Mouse (Mus musculus): Measurements from ENCODE around the gene Srp72. TPM values are rescaled to one million over a fixed set of nuclear protein-coding genes. Genes with fewer than 3 reads are reported as not detected.

Gene Srp72
- polyA plus RNA-seq, 1 experiment from 2014 or later = 87.8 TPM

- Histone ChIP-seq H3K9ac (peak overlapping the region; percentile 68), H3K27ac (peak overlapping the region; percentile 94), H3K4me1 (peaks cover 28% of the 10 kb centered on the region), H3K36me3 (0 out of 2 replicates have a peak, but pooled peaks cover 14% of the 10 kb centered on the region), H3K4me2 (replicated peaks) (peak overlapping the region; percentile 82), H3K9me3 (no peaks in the 10 kb centered on the region), H3K27me3 (no peaks in the 10 kb centered on the region), H3K4me3 (peak overlapping the region; percentile 76)
- WGBS = under 1% methylated on average over 24 of the region's 24 CpGs
- ATAC-seq (ENCODE audit: insufficient number of reproducible peaks, insufficient read depth, low FRiP score, low TSS enrichment) = peak; percentile 39
These were observed 24.0 kb upstream of the Srp72 start for GRCm38 (mm10) chr5:76950343-76951105.

- peak within 1 kb of the TSS; percentile 76 for H3K9ac ChIP-seq
- no peaks in the 10 kb centered on the region for H3K27me3 ChIP-seq
- peaks cover 14% of the 10 kb centered on the region for H3K36me3 ChIP-seq
- H3K4me3 ChIP-seq = peak within 1 kb of the TSS; percentile 76
- WGBS = under 1% methylated on average over 81 of the region's 81 CpGs
- H3K4me2 ChIP-seq (replicated peaks) = peak within 1 kb of the TSS; percentile 82
- no peaks in the 10 kb centered on the region for H3K9me3 ChIP-seq
- peak within 1 kb of the TSS; percentile 94 for H3K27ac ChIP-seq
- ATAC-seq (ENCODE audit: insufficient number of reproducible peaks, insufficient read depth, low FRiP score, low TSS enrichment) = peak; percentile 95
- H3K4me1 ChIP-seq = peaks cover 21% of the 10 kb centered on the region
These were observed 23.1 kb upstream of the Srp72 start, which contains the start of the genes Paics and Ppat for GRCm38 (mm10) chr5:76951106-76952027. TSS of gene Paics (plus strand) at chr5:76951307. TSS of gene Ppat (minus strand) at chr5:76951578.

DNA sequence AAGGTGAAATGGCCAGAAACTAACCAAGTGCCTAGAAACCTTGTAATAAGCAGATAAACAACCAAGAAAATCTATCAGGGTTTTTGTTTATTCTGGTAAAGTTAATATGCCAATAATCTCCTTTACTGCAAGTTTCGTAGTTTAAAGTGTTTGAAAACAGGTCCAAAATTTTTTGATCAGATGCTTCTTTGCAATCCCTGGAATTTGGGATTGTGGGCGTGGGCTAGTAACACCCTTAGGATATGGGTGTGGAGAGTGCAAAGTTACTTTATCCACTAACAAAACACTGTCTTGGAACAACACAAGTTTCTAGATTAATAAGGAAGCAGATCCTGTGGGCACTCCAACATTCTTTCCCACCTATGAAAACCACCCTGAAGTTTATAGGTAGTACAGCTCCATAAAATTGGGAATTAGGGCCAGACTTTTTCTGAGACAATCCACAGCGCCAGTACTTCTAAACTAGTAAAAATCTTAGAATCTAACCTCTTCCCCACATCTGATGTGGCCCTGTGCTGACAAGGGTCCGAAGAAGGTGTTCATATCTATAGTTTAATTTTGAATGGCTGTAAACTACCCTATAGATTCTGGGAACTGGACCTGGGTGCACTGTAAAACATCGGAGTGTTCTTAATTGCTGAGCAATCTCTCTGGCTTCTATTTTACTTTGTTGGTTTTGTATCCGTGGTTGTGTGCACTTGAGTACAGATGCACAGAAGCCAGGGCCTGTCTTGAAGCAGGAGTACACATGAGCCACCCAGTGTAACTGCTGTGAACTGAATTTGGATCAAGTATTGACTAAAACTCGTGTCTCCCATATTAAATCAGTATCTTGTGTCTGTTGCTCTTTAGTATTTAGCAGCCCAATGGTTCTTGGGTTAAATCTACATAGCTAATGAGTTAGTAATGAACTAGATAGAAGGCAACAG lies 22.1 kb upstream of the Srp72 start:
- no peak for ATAC-seq (ENCODE audit: insufficient number of reproducible peaks, insufficient read depth, low FRiP score, low TSS enrichment)
- H3K27me3 ChIP-seq = no peaks in the 10 kb centered on the region
- peaks cover 21% of the 10 kb centered on the region for H3K4me1 ChIP-seq
- H3K4me2 ChIP-seq (replicated peaks) = peak overlapping the region; percentile 82
- H3K9me3 ChIP-seq = no peaks in the 10 kb centered on the region
- peaks cover 19% of the 10 kb centered on the region for H3K36me3 ChIP-seq
- H3K9ac ChIP-seq = peak overlapping the region; percentile 76
- 11% methylated on average over 7 of the region's 7 CpGs for WGBS
- H3K27ac ChIP-seq = peak overlapping the region; percentile 94
- peak overlapping the region; percentile 76 for H3K4me3 ChIP-seq

DNA sequence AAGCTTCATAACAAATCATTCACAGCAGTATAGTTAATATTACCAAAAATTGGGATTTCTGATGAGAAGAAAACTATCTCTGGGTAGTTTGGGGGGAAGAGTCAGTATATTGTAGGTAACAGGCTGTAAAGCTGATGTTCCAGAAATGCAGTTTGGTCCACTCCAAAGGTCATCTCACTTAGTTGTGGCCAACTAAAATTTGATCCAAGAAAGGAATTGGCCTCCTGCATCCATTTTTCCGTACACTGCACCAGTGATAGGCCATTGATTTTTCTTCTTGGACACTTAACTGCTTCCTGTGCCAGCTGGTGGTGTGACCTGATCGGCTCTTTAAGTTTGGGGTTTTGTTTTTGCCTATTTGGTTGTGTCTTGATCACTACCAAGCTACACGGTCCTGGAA lies 20.7 kb upstream of the Srp72 start:
- Histone ChIP-seq H3K36me3 (peaks cover 33% of the 10 kb centered on the region), H3K4me3 (no peak overlapping the region), H3K9ac (no peak overlapping the region), H3K4me2 (replicated peaks) (no peak overlapping the region), H3K27me3 (no peaks in the 10 kb centered on the region), H3K9me3 (no peaks in the 10 kb centered on the region), H3K27ac (no peak overlapping the region), H3K4me1 (peaks cover 21% of the 10 kb centered on the region)
- 81% methylated on average over 3 of the region's 3 CpGs for WGBS
- ATAC-seq (ENCODE audit: insufficient number of reproducible peaks, insufficient read depth, low FRiP score, low TSS enrichment) = no peak

DNA sequence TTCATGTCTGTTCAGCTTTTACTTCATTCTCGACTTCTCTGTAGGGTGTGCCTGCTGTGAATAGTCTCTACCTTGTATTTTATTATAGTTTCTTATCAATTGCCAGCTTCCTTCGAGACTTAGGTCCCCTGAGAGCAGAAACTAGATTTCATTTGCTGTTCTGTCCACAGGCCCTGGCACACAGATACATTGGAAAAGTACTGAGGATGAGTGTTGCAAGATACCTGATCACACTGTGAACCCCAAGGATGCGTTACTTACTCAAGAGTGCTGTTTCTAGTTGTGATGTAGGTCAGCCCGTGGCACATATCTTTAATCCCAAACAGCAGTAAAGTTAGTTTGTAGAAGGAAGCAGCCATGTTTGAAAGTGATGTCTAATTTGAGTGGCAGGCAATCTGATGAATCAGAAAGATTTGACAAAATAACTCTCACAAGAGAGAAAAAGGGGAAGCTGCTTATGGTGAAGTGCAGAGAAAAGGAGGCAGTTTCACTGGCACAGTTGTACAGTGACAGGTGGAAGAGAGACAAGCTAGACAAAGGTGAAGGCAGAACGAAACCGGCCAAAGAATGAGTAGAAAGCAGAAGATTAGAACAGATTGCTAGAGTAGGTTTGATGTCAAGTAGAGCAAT lies 20.1 kb upstream of the Srp72 start:
- no peak overlapping the region for H3K4me3 ChIP-seq
- H3K27ac ChIP-seq = no peak overlapping the region
- no peak for ATAC-seq (ENCODE audit: insufficient number of reproducible peaks, insufficient read depth, low FRiP score, low TSS enrichment)
- WGBS = 86% methylated on average over 6 of the region's 6 CpGs
- H3K9me3 ChIP-seq = no peaks in the 10 kb centered on the region
- H3K4me1 ChIP-seq = peaks cover 19% of the 10 kb centered on the region
- peaks cover 37% of the 10 kb centered on the region for H3K36me3 ChIP-seq
- no peak overlapping the region for H3K9ac ChIP-seq
- no peaks in the 10 kb centered on the region for H3K27me3 ChIP-seq
- no peak overlapping the region for H3K4me2 ChIP-seq (replicated peaks)

GRCm38 (mm10) chr5:76955474-76955873 lies 19.0 kb upstream of the Srp72 start:
- Histone ChIP-seq H3K9me3 (no peaks in the 10 kb centered on the region), H3K27me3 (no peaks in the 10 kb centered on the region), H3K4me2 (replicated peaks) (no peak overlapping the region), H3K4me1 (peaks cover 9% of the 10 kb centered on the region; the same call in 1 of the 2 replicates), H3K27ac (no peak overlapping the region), H3K36me3 (peaks cover 47% of the 10 kb centered on the region), H3K4me3 (no peak overlapping the region), H3K9ac (no peak overlapping the region)
- no peak for ATAC-seq (ENCODE audit: insufficient number of reproducible peaks, insufficient read depth, low FRiP score, low TSS enrichment)
- 72% methylated on average over 4 of the region's 4 CpGs for WGBS

DNA sequence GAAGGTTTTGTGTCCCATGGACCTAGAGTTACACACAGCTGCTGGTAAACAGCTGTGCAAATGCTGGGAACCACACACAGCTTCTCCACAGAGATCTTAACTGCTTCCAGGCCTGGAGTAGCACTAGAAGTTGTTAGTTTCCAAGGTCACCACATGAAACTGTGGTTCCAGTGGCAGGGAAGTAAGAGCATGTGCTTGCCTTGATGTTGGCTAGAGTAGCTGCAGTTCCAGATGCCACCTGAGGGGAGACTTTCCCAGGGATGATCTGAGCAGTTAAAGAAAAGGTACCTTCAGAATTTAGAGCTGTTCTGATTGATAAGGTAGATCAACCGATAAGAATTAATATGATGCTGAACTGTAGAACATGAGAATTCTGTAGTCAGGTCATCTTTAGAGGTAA lies 16.5 kb upstream of the Srp72 start:
- H3K27me3 ChIP-seq = no peaks in the 10 kb centered on the region
- peaks cover 3% of the 10 kb centered on the region; the same call in 1 of the 2 replicates for H3K4me1 ChIP-seq
- 93% methylated on average over 1 of the region's 1 CpGs for WGBS
- H3K36me3 ChIP-seq = peaks cover 66% of the 10 kb centered on the region
- H3K9ac ChIP-seq = no peak overlapping the region
- no peak overlapping the region for H3K27ac ChIP-seq
- H3K9me3 ChIP-seq = no peaks in the 10 kb centered on the region
- H3K4me2 ChIP-seq (replicated peaks) = no peak overlapping the region
- H3K4me3 ChIP-seq = no peak overlapping the region
- no peak for ATAC-seq (ENCODE audit: insufficient number of reproducible peaks, insufficient read depth, low FRiP score, low TSS enrichment)

- Histone ChIP-seq H3K4me1 (0 out of 2 replicates have a peak, but pooled peaks cover 3% of the 10 kb centered on the region), H3K9me3 (no peaks in the 10 kb centered on the region), H3K36me3 (peaks cover 81% of the 10 kb centered on the region), H3K27ac (no peak overlapping the region), H3K4me3 (no peak overlapping the region), H3K4me2 (replicated peaks) (no peak overlapping the region), H3K9ac (no peak overlapping the region), H3K27me3 (no peaks in the 10 kb centered on the region)
- WGBS = 90% methylated on average over 5 of the region's 5 CpGs
- no peak for ATAC-seq (ENCODE audit: insufficient number of reproducible peaks, insufficient read depth, low FRiP score, low TSS enrichment)
These were observed 14.9 kb upstream of the Srp72 start for GRCm38 (mm10) chr5:76959587-76959986.

DNA sequence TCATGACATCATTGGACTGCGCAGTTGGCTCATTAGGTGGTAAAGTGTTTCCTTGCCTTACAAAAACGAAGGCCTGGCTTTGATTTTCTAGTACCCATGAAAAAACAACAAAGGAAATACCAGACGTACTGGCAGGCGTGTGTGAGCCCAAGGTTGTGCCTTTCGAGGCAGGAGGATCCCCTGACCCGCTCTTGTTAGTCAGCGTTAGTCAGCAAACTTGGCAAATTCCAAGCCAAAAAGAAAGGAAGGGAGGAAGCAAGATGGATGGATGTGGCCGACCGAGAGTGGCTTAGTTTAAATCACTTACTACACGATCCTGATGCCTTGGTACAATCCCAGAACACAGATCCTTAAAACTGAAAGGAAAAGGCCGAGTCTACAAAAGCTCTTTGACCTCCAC lies 11.9 kb upstream of the Srp72 start:
- Histone ChIP-seq H3K27me3 (no peaks in the 10 kb centered on the region), H3K27ac (no peak overlapping the region), H3K4me2 (replicated peaks) (no peak overlapping the region), H3K9ac (no peak overlapping the region), H3K36me3 (peaks cover 79% of the 10 kb centered on the region), H3K4me1 (no peaks in the 10 kb centered on the region), H3K9me3 (no peaks in the 10 kb centered on the region), H3K4me3 (no peak overlapping the region)
- ATAC-seq (ENCODE audit: insufficient number of reproducible peaks, insufficient read depth, low FRiP score, low TSS enrichment) = no peak
- WGBS = 72% methylated on average over 11 of the region's 11 CpGs

DNA sequence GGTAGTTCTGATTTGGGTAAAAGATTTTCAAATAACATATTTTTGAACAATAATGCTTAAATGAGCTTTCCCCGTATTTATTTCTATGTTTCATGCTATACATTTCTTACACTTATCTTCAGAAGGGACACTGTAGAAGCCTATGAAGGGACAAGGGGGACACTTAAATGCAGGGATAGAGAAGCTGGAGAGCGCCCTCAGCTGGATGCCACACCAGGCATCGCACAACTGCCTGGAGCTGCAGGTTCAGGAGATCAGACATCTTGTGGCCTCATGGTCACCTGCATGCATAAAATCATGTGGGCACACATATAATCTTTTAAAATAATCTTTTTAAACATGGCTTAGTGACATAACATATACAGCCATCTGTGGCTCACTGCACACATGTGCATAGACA lies 9.8 kb upstream of the Srp72 start:
- 93% methylated on average over 3 of the region's 3 CpGs for WGBS
- no peaks in the 10 kb centered on the region for H3K9me3 ChIP-seq
- H3K27ac ChIP-seq = no peak overlapping the region
- ATAC-seq (ENCODE audit: insufficient number of reproducible peaks, insufficient read depth, low FRiP score, low TSS enrichment) = no peak
- H3K36me3 ChIP-seq = peaks cover 80% of the 10 kb centered on the region
- H3K4me3 ChIP-seq = no peak overlapping the region
- no peaks in the 10 kb centered on the region for H3K27me3 ChIP-seq
- H3K9ac ChIP-seq = no peak overlapping the region
- no peaks in the 10 kb centered on the region for H3K4me1 ChIP-seq
- no peak overlapping the region for H3K4me2 ChIP-seq (replicated peaks)
